Mouse (Mus musculus): ENCODE measurements around the gene Tcf20.
"Not testable (repeated sequence)": the region's sequence is repeated elsewhere in the genome, so short reads cannot be mapped to it uniquely, and the experiment has no call there.

- TF ChIP-seq CTCF (IDR thresholded peaks at IDR 0.05; ENCODE audit: low read depth, low read length); TAL1 (conservative IDR thresholded peaks at IDR 0.05; ENCODE audit: low read depth, low read length): not testable (repeated sequence)
These were observed 121.4 kb downstream of the Tcf20 start for GRCm38 (mm10) chr15:82866286-82866685.
